Mouse (Mus musculus) testis, adult 2 months (tissue): Measurements from ENCODE around the gene Blm. TPM values are rescaled to one million over a fixed set of nuclear protein-coding genes. Genes with fewer than 3 reads are reported as not detected.

Source experiments
- H3K27ac ChIP-seq: fragments of 200-500 bp; 2 replicates; pipeline ENCODE4 v1.5.1; 2012; ENCODE audit warnings: low read depth, low read length; ENCODE audit not compliant: control insufficient read depth, insufficient read depth
- H3K27me3 ChIP-seq: fragments of 200-500 bp; 2 replicates; pipeline ENCODE4 v1.6.1; 2012; ENCODE audit warnings: mild to moderate bottlenecking, low read length, moderate library complexity; ENCODE audit not compliant: control insufficient read depth, insufficient read depth
- H3K36me3 ChIP-seq: fragments of 200-500 bp; 2 replicates; pipeline ENCODE4 v1.6.1; 2012; ENCODE audit warnings: mild to moderate bottlenecking, low read length; ENCODE audit not compliant: control insufficient read depth, insufficient read depth
- H3K4me1 ChIP-seq: fragments of 200-500 bp; 2 replicates; pipeline ENCODE4 v1.6.1; 2012; ENCODE audit warnings: low read length; ENCODE audit not compliant: control insufficient read depth, insufficient read depth
- H3K4me3 ChIP-seq: fragments of 200-500 bp; 2 replicates; pipeline ENCODE4 v1.5.1; 2012; ENCODE audit warnings: low read depth, mild to moderate bottlenecking, low read length, moderate library complexity, mixed read lengths; ENCODE audit not compliant: control insufficient read depth
- CTCF ChIP-seq: fragments of 200-500 bp; IDR thresholded peaks from 2 replicates; pipeline ENCODE4 v1.5.1; 2012; ENCODE audit warnings: low read depth, mild to moderate bottlenecking, inconsistent platforms, low read length, moderate library complexity; ENCODE audit not compliant: control insufficient read depth, insufficient read depth, insufficient replicate concordance
- POLR2A ChIP-seq: fragments of 200-500 bp; IDR thresholded peaks from 2 replicates; pipeline ENCODE4 v1.6.1; 2012; ENCODE audit warnings: low read depth, mild to moderate bottlenecking, inconsistent platforms, low read length, moderate library complexity; ENCODE audit not compliant: control insufficient read depth
- polyA plus RNA-seq: library from polyadenylated mRNA; depleted of rRNA; stranded (reverse); fragments of >200 nt; gene quantifications from 2 replicates; pipeline ENCODE4 v1.2.3, GENCODE M21; 2012

Gene Blm
- polyA plus RNA-seq, 1 experiment = 7.0 TPM

- no peaks in the 10 kb centered on the region for H3K4me1 ChIP-seq
- H3K36me3 ChIP-seq = peaks cover 4% of the 10 kb centered on the region
- H3K4me3 ChIP-seq = no peak overlapping the region
- H3K27ac ChIP-seq = no peak overlapping the region
- H3K27me3 ChIP-seq = no peaks in the 10 kb centered on the region
- TF ChIP-seq POLR2A (no peak), CTCF (no peak)
Observed at GRCm38 (mm10) chr7:80499190-80499962, 35.5 kb downstream of the Blm start.

- Histone ChIP-seq H3K4me3 (no peak overlapping the region), H3K27ac (no peak overlapping the region), H3K4me1 (no peaks in the 10 kb centered on the region), H3K36me3 (no peaks in the 10 kb centered on the region; the same call in 1 of the 2 replicates), H3K27me3 (no peaks in the 10 kb centered on the region)
- TF ChIP-seq CTCF (no peak), POLR2A (no peak)
Observed at GRCm38 (mm10) chr7:80496656-80497055, 38.3 kb downstream of the Blm start.

GRCm38 (mm10) chr7:80495210-80495609, 39.7 kb downstream of the Blm start:
- Histone ChIP-seq H3K4me1 (no peaks in the 10 kb centered on the region), H3K36me3 (no peaks in the 10 kb centered on the region; the same call in 1 of the 2 replicates), H3K27ac (no peak overlapping the region), H3K27me3 (no peaks in the 10 kb centered on the region), H3K4me3 (no peak overlapping the region)
- TF ChIP-seq CTCF = no peak
- no peak for TF ChIP-seq POLR2A

DNA sequence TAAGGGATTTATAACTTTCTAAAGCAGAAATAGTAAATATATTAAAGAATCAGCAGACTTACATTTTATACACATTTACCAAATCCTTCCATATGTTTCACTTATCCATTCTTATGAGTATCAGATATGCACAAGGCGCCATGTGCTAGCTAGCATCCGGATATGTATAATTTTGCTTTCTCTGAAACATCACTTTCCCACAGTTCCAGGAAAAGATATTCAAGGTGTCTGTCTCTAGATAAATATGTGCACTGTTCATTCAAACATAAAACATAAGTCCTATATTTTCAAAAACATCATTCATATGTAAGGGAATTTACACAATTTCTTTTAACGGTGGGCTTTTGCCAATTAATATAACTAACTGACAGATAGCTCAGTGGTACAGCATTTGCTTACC, 42.9 kb downstream of the Blm start:
- H3K4me3 ChIP-seq = no peak overlapping the region
- no peak overlapping the region for H3K27ac ChIP-seq
- no peaks in the 10 kb centered on the region for H3K27me3 ChIP-seq
- H3K4me1 ChIP-seq = no peaks in the 10 kb centered on the region
- TF ChIP-seq POLR2A = no peak
- no peak for TF ChIP-seq CTCF
- H3K36me3 ChIP-seq = no peaks in the 10 kb centered on the region; the same call in 1 of the 2 replicates

GRCm38 (mm10) chr7:80491086-80491485, 43.8 kb downstream of the Blm start:
- TF ChIP-seq POLR2A (no peak), CTCF (no peak)

GRCm38 (mm10) chr7:80490351-80490750, 44.6 kb downstream of the Blm start:
- TF ChIP-seq POLR2A (no peak), CTCF (no peak)

More at GRCm38 (mm10) chr7:80491086-80491485, 43.8 kb downstream of the Blm start:
- no peaks in the 10 kb centered on the region for H3K4me1 ChIP-seq
- H3K36me3 ChIP-seq = no peaks in the 10 kb centered on the region; the same call in 1 of the 2 replicates
- no peak overlapping the region for H3K4me3 ChIP-seq
- no peak overlapping the region for H3K27ac ChIP-seq
- no peaks in the 10 kb centered on the region for H3K27me3 ChIP-seq

DNA sequence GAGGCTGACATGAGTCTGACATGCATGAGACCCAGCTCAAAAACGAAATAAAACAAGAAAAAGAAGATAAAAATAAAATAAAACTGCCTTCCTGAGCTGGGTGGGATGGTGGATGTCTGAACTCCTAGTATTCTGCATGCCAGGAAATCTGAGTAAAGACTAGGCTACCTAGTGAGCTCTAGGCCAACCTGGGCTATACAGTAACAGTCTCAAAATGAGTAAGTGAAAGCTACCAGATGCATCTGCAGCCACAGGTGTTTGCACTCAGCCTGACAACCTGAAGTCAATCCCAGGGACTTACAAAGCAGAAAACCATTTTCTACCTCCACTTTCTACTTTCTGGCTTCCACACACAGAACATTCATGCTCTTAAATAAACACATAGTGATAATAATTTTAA, 45.5 kb downstream of the Blm start:
- no peaks in the 10 kb centered on the region for H3K4me1 ChIP-seq
- no peaks in the 10 kb centered on the region; the same call in 1 of the 2 replicates for H3K36me3 ChIP-seq
- no peaks in the 10 kb centered on the region for H3K27me3 ChIP-seq
- no peak overlapping the region for H3K4me3 ChIP-seq
- no peak for TF ChIP-seq POLR2A
- TF ChIP-seq CTCF = no peak
- no peak overlapping the region for H3K27ac ChIP-seq

More at GRCm38 (mm10) chr7:80490351-80490750, 44.6 kb downstream of the Blm start:
- no peaks in the 10 kb centered on the region for H3K27me3 ChIP-seq
- no peak overlapping the region for H3K27ac ChIP-seq
- no peaks in the 10 kb centered on the region for H3K4me1 ChIP-seq
- no peak overlapping the region for H3K4me3 ChIP-seq
- no peaks in the 10 kb centered on the region; the same call in 1 of the 2 replicates for H3K36me3 ChIP-seq

GRCm38 (mm10) chr7:80487239-80487638, 47.7 kb downstream of the Blm start:
- H3K27ac ChIP-seq = no peak overlapping the region
- no peak overlapping the region for H3K4me3 ChIP-seq
- H3K27me3 ChIP-seq = no peaks in the 10 kb centered on the region
- TF ChIP-seq CTCF = no peak
- TF ChIP-seq POLR2A = no peak
- no peaks in the 10 kb centered on the region for H3K4me1 ChIP-seq
- no peaks in the 10 kb centered on the region for H3K36me3 ChIP-seq
